Mouse (Mus musculus) CH12.LX (cell line): Measurements from ENCODE around the gene Myrf.

Experiments
- CHD1 ChIP-seq: IDR thresholded peaks from 2 replicates; pipeline ENCODE4 v1.6.1; 2012; ENCODE audit warnings: low read depth, low read length, improper control_type of control experiment, inconsistent platforms
- CTCF ChIP-seq, 2 experiments: IDR thresholded peaks in 1 of 2; conservative IDR thresholded peaks in 1 of 2; 2 replicates each; pipeline ENCODE4 v1.5.1; 2011 to 2012; ENCODE audit warnings: low read depth in 2 of 2, low read length in 2 of 2, improper control_type of control experiment in 1 of 2, inconsistent platforms in 1 of 2, mild to moderate bottlenecking in 1 of 2, moderate library complexity in 1 of 2
- ELF1 ChIP-seq: IDR thresholded peaks from 2 replicates; pipeline ENCODE4 v1.6.1; 2014; ENCODE audit warnings: low read depth, mild to moderate bottlenecking, inconsistent platforms, low read length, improper control_type of control experiment
- JUND ChIP-seq: conservative IDR thresholded peaks from 2 replicates; pipeline ENCODE4 v1.6.1; 2011; ENCODE audit warnings: low read depth, low read length, improper control_type of control experiment
- MAX ChIP-seq: IDR thresholded peaks from 2 replicates; pipeline ENCODE4 v1.6.1; 2011; ENCODE audit warnings: low read length, improper control_type of control experiment
- POLR2A ChIP-seq: IDR thresholded peaks from 2 replicates; pipeline ENCODE4 v1.6.1; 2011; ENCODE audit warnings: low read depth, mild to moderate bottlenecking, improper control_type of control experiment, low read length
- TBP ChIP-seq: conservative IDR thresholded peaks from 2 replicates; pipeline ENCODE4 v1.6.1; 2011; ENCODE audit warnings: low read depth, low read length, improper control_type of control experiment

- TF ChIP-seq CTCF (conservative IDR thresholded peaks at IDR 0.05 in 1 of 2, IDR thresholded peaks at IDR 0.05 in 1 of 2; ENCODE audit: low read depth in 2 of 2, low read length in 2 of 2), result no peak
- no peak for TF ChIP-seq ELF1
- TF ChIP-seq POLR2A, result no peak
- TF ChIP-seq JUND, result no peak
- no peak for TF ChIP-seq CHD1
- TF ChIP-seq MAX, result no peak
- no peak for TF ChIP-seq TBP
Measured at GRCm38 (mm10) chr19:10171846-10172245, 68.7 kb downstream of the Myrf start.
